Mouse (Mus musculus) liver, embryonic 13.5 days (tissue): ENCODE measurements around the gene Prim2. TPM values are rescaled to one million over a fixed set of nuclear protein-coding genes. Genes with fewer than 3 reads are reported as not detected.

Experiments
- ATAC-seq: fragments of 200-750 bp; cut with Nextera tagmentation; 2 replicates; pipeline ENCODE4 v1.8.0; 2017; ENCODE audit warnings: low read depth, mild to moderate bottlenecking, moderate number of reproducible peaks, moderate library complexity
- DNase-seq: peaks from one replicate; pipeline ENCODE4 v3.0.0; 2022
- H3K27ac ChIP-seq: fragments of 300-500 bp; sonication (generic); 2 replicates; pipeline ENCODE4 v1.5.1; 2015; ENCODE audit warnings: moderate library complexity, mild to moderate bottlenecking, inconsistent platforms
- H3K27me3 ChIP-seq: fragments of 300-500 bp; sonication (generic); 2 replicates; pipeline ENCODE4 v1.6.1; 2015; ENCODE audit warnings: mild to moderate bottlenecking, inconsistent platforms
- H3K36me3 ChIP-seq: fragments of 300-500 bp; sonication (generic); 2 replicates; pipeline ENCODE4 v1.6.1; 2015; ENCODE audit warnings: mild to moderate bottlenecking, inconsistent platforms
- H3K4me1 ChIP-seq: fragments of 300-500 bp; sonication (generic); replicated peaks from 2 replicates; pipeline ENCODE4 v1.6.1; 2015; ENCODE audit warnings: inconsistent platforms
- H3K4me2 ChIP-seq: fragments of 300-500 bp; sonication (generic); 2 replicates; pipeline ENCODE4 v1.6.1; 2015; ENCODE audit warnings: inconsistent platforms, mild to moderate bottlenecking, moderate library complexity
- H3K4me3 ChIP-seq: fragments of 300-500 bp; sonication (generic); replicated peaks from 2 replicates; pipeline ENCODE4 v1.5.1; 2015; ENCODE audit warnings: mild to moderate bottlenecking, inconsistent platforms
- H3K9ac ChIP-seq: fragments of 300-500 bp; sonication (generic); 2 replicates; pipeline ENCODE4 v1.6.1; 2015; ENCODE audit warnings: mild to moderate bottlenecking, inconsistent platforms
- H3K9me3 ChIP-seq: fragments of 300-500 bp; sonication (generic); replicated peaks from 2 replicates; pipeline ENCODE4 v1.6.1; 2016; ENCODE audit warnings: inconsistent platforms
- WGBS: fragments of 180-500 bp; shearing (Covaris S2); methylation state at CpG from one replicate; pipeline ENCODE4 v1.1.7; 2015; ENCODE audit not compliant: insufficient replicate concordance; 5-methylcytosine and 5-hydroxymethylcytosine counted together
- polyA plus RNA-seq: library from polyadenylated mRNA; unstranded; fragments of >200 nt; fragmentation: Nextera tagmentation; extraction: Ambion mirVana; gene quantifications from 2 replicates; pipeline ENCODE4 v1.2.1, GENCODE M21; 2015

The Prim2 gene
- polyA plus RNA-seq, 1 experiment from 2014 or later, result 43.2 TPM

GRCm38 (mm10) chr1:33480382-33480781 lies 189.2 kb downstream of the Prim2 start:
- Histone ChIP-seq H3K27me3 (no peaks in the 10 kb centered on the region), H3K4me2 (no peak overlapping the region), H3K36me3 (peaks cover 43% of the 10 kb centered on the region), H3K4me3 (no peak overlapping the region), H3K9me3 (no peaks in the 10 kb centered on the region), H3K4me1 (no peaks in the 10 kb centered on the region), H3K27ac (no peak overlapping the region), H3K9ac (no peak overlapping the region)
- ATAC-seq (no peak), DNase-seq (no peak)
- 89% methylated on average over 7 of the region's 7 CpGs for WGBS

DNA sequence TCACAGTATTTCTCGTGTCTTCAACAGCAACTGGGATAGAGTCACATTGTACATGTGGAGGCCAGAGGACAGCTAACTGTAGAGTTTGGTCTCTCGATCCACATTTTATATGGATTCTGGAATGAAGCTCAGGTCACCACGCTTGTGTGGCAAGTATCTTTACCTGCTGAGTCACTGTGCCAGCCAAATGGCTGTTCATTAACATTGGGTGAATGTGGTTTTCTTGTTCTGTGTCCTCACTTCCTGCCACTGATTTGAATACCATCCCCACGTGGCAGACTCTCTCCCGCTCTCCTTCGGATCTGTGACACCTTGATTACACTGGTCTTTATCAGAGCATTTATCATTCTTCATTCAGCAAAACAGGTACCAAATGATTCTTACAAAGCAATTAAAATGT lies 198.5 kb downstream of the Prim2 start:
- Histone ChIP-seq H3K36me3 (peaks cover 19% of the 10 kb centered on the region), H3K27me3 (no peaks in the 10 kb centered on the region), H3K4me1 (no peaks in the 10 kb centered on the region), H3K9ac (no peak overlapping the region), H3K4me3 (no peak overlapping the region), H3K9me3 (no peaks in the 10 kb centered on the region), H3K4me2 (no peak overlapping the region), H3K27ac (no peak overlapping the region)
- ATAC-seq (no peak), DNase-seq (no peak)
- WGBS, result 70% methylated on average over 6 of the region's 6 CpGs

GRCm38 (mm10) chr1:33470222-33470621 lies 199.4 kb downstream of the Prim2 start:
- no peak overlapping the region for H3K4me3 ChIP-seq
- no peak overlapping the region for H3K4me2 ChIP-seq
- H3K27ac ChIP-seq, result no peak overlapping the region
- no peak for ATAC-seq
- no peaks in the 10 kb centered on the region for H3K9me3 ChIP-seq
- DNase-seq, result no peak
- H3K9ac ChIP-seq, result no peak overlapping the region
- no peaks in the 10 kb centered on the region for H3K27me3 ChIP-seq
- 88% methylated on average over 8 of the region's 8 CpGs for WGBS
- H3K36me3 ChIP-seq, result peaks cover 19% of the 10 kb centered on the region
- no peaks in the 10 kb centered on the region for H3K4me1 ChIP-seq

GRCm38 (mm10) chr1:33464234-33464633 lies 205.4 kb downstream of the Prim2 start:
- no peak for ATAC-seq
- Histone ChIP-seq H3K9me3 (no peaks in the 10 kb centered on the region), H3K27ac (no peak overlapping the region), H3K4me1 (no peaks in the 10 kb centered on the region), H3K36me3 (peaks cover 15% of the 10 kb centered on the region), H3K4me3 (no peak overlapping the region), H3K9ac (no peak overlapping the region), H3K27me3 (no peaks in the 10 kb centered on the region), H3K4me2 (no peak overlapping the region)
- WGBS, result 79% methylated on average over 5 of the region's 5 CpGs
- no peak for DNase-seq

DNA sequence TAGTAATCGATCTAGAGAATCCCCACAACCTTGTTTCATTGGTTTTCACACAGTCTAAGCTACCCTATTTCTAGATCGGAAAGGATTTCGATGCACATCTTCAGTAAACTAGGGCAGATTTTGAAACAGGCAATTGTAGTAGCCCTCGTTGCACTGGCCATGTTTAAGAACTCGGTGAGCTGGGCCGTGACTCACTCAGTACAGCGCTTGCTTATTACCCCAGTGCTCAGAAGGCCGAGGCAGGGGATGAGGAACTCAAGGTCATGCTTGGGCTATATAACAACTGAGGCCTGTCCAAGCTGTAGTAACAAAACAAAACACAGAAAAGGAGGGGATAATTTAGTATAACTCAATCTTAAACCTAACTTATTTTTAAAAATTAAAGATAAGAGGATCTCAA lies 208.9 kb downstream of the Prim2 start:
- Histone ChIP-seq H3K9me3 (no peaks in the 10 kb centered on the region), H3K36me3 (peaks cover 11% of the 10 kb centered on the region; the same call in 1 of the 2 replicates), H3K4me2 (no peak overlapping the region), H3K9ac (no peak overlapping the region), H3K27ac (no peak overlapping the region), H3K27me3 (no peaks in the 10 kb centered on the region), H3K4me3 (no peak overlapping the region), H3K4me1 (no peaks in the 10 kb centered on the region)
- WGBS, result 84% methylated on average over 8 of the region's 8 CpGs
- ATAC-seq (no peak), DNase-seq (no peak)

DNA sequence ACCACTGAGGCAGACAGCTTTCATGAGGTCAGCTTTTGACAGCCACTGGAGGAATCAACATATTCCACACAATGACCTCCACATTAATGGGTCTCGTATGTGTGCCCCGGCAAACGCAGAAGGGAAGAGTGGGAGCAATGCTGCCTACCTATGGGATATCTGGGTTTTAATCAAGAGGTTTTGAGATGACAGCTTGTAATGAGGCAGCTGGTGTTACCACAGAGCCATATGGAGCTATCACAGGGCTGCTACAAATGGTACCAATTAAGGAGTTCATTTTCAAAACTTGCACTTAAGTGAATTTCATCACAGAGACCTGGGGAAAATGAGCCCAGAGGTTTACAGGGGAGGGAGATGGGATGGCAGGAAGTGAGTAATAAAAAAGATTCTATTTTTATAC lies 209.3 kb downstream of the Prim2 start:
- WGBS, result 90% methylated on average over 3 of the region's 3 CpGs
- H3K4me3 ChIP-seq, result no peak overlapping the region
- H3K4me2 ChIP-seq, result no peak overlapping the region
- no peaks in the 10 kb centered on the region for H3K4me1 ChIP-seq
- H3K36me3 ChIP-seq, result peaks cover 11% of the 10 kb centered on the region; the same call in 1 of the 2 replicates
- ATAC-seq (no peak), DNase-seq (no peak)
- H3K27me3 ChIP-seq, result no peaks in the 10 kb centered on the region
- no peak overlapping the region for H3K27ac ChIP-seq
- no peaks in the 10 kb centered on the region for H3K9me3 ChIP-seq
- no peak overlapping the region for H3K9ac ChIP-seq

- H3K27me3 ChIP-seq, result no peaks in the 10 kb centered on the region
Observed at GRCm38 (mm10) chr1:33458950-33459349, 210.6 kb downstream of the Prim2 start.

DNA sequence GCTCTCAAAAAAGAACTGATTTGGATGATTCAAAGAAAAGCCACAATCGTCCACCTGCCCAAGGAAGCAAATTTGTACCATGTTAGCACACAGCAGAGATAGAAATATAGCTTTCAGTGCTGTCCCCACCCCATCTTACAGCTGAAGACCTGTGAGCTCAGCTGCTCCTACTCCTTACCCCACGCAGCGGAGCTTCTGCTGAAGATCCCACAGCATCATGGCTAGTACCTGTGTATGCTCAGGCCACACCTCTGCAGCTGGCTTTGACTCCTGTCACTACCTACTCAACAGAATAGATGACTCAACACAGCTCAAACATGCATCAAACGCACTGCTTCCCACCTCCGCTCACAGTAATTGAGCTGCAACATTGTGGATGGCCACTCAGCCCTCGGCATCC lies 215.3 kb downstream of the Prim2 start:
- ATAC-seq (no peak), DNase-seq (no peak)
- H3K27ac ChIP-seq, result no peak overlapping the region
- 88% methylated on average over 6 of the region's 6 CpGs for WGBS
- H3K36me3 ChIP-seq, result peaks cover 13% of the 10 kb centered on the region
- no peaks in the 10 kb centered on the region for H3K4me1 ChIP-seq
- no peak overlapping the region for H3K4me2 ChIP-seq
- no peak overlapping the region for H3K9ac ChIP-seq
- H3K4me3 ChIP-seq, result no peak overlapping the region
- no peaks in the 10 kb centered on the region for H3K9me3 ChIP-seq
- H3K27me3 ChIP-seq, result no peaks in the 10 kb centered on the region

More at GRCm38 (mm10) chr1:33458950-33459349, 210.6 kb downstream of the Prim2 start:
- H3K9ac ChIP-seq, result no peak overlapping the region
- DNase-seq (no peak), ATAC-seq (no peak)
- H3K9me3 ChIP-seq, result no peaks in the 10 kb centered on the region
- peaks cover 18% of the 10 kb centered on the region for H3K36me3 ChIP-seq
- no peaks in the 10 kb centered on the region for H3K4me1 ChIP-seq
- no peak overlapping the region for H3K4me2 ChIP-seq
- no peak overlapping the region for H3K27ac ChIP-seq
- no peak overlapping the region for H3K4me3 ChIP-seq
- 78% methylated on average over 3 of the region's 3 CpGs for WGBS

GRCm38 (mm10) chr1:33453299-33453698 lies 216.3 kb downstream of the Prim2 start:
- Histone ChIP-seq H3K9me3 (no peaks in the 10 kb centered on the region), H3K9ac (no peak overlapping the region), H3K27ac (no peak overlapping the region), H3K4me2 (no peak overlapping the region), H3K36me3 (peaks cover 13% of the 10 kb centered on the region), H3K4me3 (no peak overlapping the region), H3K4me1 (no peaks in the 10 kb centered on the region), H3K27me3 (no peaks in the 10 kb centered on the region)
- 70% methylated on average over 9 of the region's 9 CpGs for WGBS
- ATAC-seq (no peak), DNase-seq (no peak)

GRCm38 (mm10) chr1:33447179-33447578 lies 222.4 kb downstream of the Prim2 start:
- ATAC-seq (no peak), DNase-seq (no peak)
- Histone ChIP-seq H3K9me3 (no peaks in the 10 kb centered on the region), H3K9ac (no peak overlapping the region), H3K4me1 (no peaks in the 10 kb centered on the region), H3K4me3 (no peak overlapping the region), H3K27me3 (no peaks in the 10 kb centered on the region), H3K36me3 (no peaks in the 10 kb centered on the region), H3K27ac (no peak overlapping the region), H3K4me2 (no peak overlapping the region)
- 43% methylated on average over 4 of the region's 4 CpGs for WGBS

GRCm38 (mm10) chr1:33436167-33436566 lies 233.4 kb downstream of the Prim2 start:
- WGBS, result 56% methylated on average over 2 of the region's 2 CpGs
- ATAC-seq, result no peak

More at GRCm38 (mm10) chr1:33436167-33436566, 233.4 kb downstream of the Prim2 start:
- H3K4me2 ChIP-seq, result no peak overlapping the region
- no peak overlapping the region for H3K9ac ChIP-seq
- DNase-seq, result no peak
- no peak overlapping the region for H3K4me3 ChIP-seq
- no peaks in the 10 kb centered on the region for H3K9me3 ChIP-seq
- no peaks in the 10 kb centered on the region for H3K36me3 ChIP-seq
- no peaks in the 10 kb centered on the region for H3K27me3 ChIP-seq
- no peaks in the 10 kb centered on the region for H3K4me1 ChIP-seq
- no peak overlapping the region for H3K27ac ChIP-seq
